Mouse (Mus musculus) MEL (cell line): ENCODE results near the gene Lrrc34. TPM values are rescaled to one million over a fixed set of nuclear protein-coding genes. Genes with fewer than 3 reads are reported as not detected.

Experiments used
- DNase-seq: peaks from one replicate; pipeline ENCODE4 v3.0.0; 2011; ENCODE audit warnings: low read depth, low spot score
- H3K27ac ChIP-seq: 2 replicates; pipeline ENCODE4 v1.5.1; 2012; ENCODE audit warnings: low read depth, mild to moderate bottlenecking, control low read depth, low read length, moderate library complexity; ENCODE audit not compliant: control insufficient read depth
- H3K27me3 ChIP-seq, 2 experiments: fragments of 150-350 bp in 1 of 2; sonication (generic) in 1 of 2; 2 replicates each; pipeline ENCODE4 v1.6.1; 2012; ENCODE audit warnings: low read length in 2 of 2, mild to moderate bottlenecking in 2 of 2, improper control_type of control experiment in 1 of 2, moderate library complexity in 1 of 2; ENCODE audit not compliant: insufficient read depth in 2 of 2, control insufficient read depth in 1 of 2
- H3K36me3 ChIP-seq, 2 experiments: 2 replicates each; pipeline ENCODE4 v1.6.1; 2012 to 2014; ENCODE audit warnings: low read length in 2 of 2, improper control_type of control experiment in 1 of 2, inconsistent platforms in 1 of 2, mild to moderate bottlenecking in 1 of 2; ENCODE audit not compliant: insufficient read depth in 2 of 2, control insufficient read depth in 1 of 2
- H3K4me1 ChIP-seq, 2 experiments: fragments of 150-350 bp in 1 of 2; sonication (generic) in 1 of 2; 2 replicates each; pipeline ENCODE4 v1.6.1; 2012; ENCODE audit warnings: low read length in 2 of 2, improper control_type of control experiment in 1 of 2, mild to moderate bottlenecking in 1 of 2; ENCODE audit not compliant: insufficient read depth in 2 of 2, control insufficient read depth in 1 of 2
- H3K4me3 ChIP-seq, 2 experiments: fragments of 150-350 bp in 1 of 2; sonication (generic) in 1 of 2; 2 replicates each; pipeline ENCODE4 v1.5.1; 2012; ENCODE audit warnings: low read depth in 2 of 2, low read length in 2 of 2, mild to moderate bottlenecking in 2 of 2, moderate library complexity in 2 of 2, control low read depth in 1 of 2, improper control_type of control experiment in 1 of 2; ENCODE audit not compliant: control insufficient read depth in 1 of 2, insufficient read depth in 1 of 2
- H3K79me2 ChIP-seq: 2 replicates; pipeline ENCODE4 v1.6.1; 2012; ENCODE audit warnings: mild to moderate bottlenecking, low read length, moderate library complexity; ENCODE audit not compliant: control insufficient read depth, poor library complexity, insufficient read depth
- H3K9ac ChIP-seq: 2 replicates; pipeline ENCODE4 v1.6.1; 2012; ENCODE audit warnings: low read depth, mild to moderate bottlenecking, control low read depth, low read length, moderate library complexity; ENCODE audit not compliant: control insufficient read depth, poor library complexity, severe bottlenecking
- H3K9me3 ChIP-seq: fragments of 150-350 bp; sonication (generic); replicated peaks from 2 replicates; pipeline ENCODE4 v1.6.1; 2012; ENCODE audit warnings: mild to moderate bottlenecking, low read length, improper control_type of control experiment, moderate library complexity; ENCODE audit not compliant: insufficient read depth
- CTCF ChIP-seq, 3 experiments: IDR thresholded peaks in 2 of 3; conservative IDR thresholded peaks in 1 of 3; 2 replicates each; pipeline ENCODE4 v1.5.1; 2011 to 2012; ENCODE audit warnings: low read length in 3 of 3, low read depth in 2 of 3, mild to moderate bottlenecking in 2 of 3, improper control_type of control experiment in 1 of 3, inconsistent platforms in 1 of 3, mixed read lengths in 1 of 3, moderate library complexity in 1 of 3; ENCODE audit not compliant: control insufficient read depth in 1 of 3, insufficient read depth in 1 of 3, poor library complexity in 1 of 3, severe bottlenecking in 1 of 3
- E2F4 ChIP-seq: IDR thresholded peaks from 2 replicates; pipeline ENCODE4 v1.6.1; 2011; ENCODE audit warnings: low read depth, low read length, improper control_type of control experiment, borderline replicate concordance
- HCFC1 ChIP-seq: IDR thresholded peaks from 2 replicates; pipeline ENCODE4 v1.6.1; 2012; ENCODE audit warnings: low read depth, mild to moderate bottlenecking, inconsistent platforms, low read length, improper control_type of control experiment, moderate library complexity
- MAX ChIP-seq: IDR thresholded peaks from 2 replicates; pipeline ENCODE4 v1.6.1; 2011; ENCODE audit warnings: low read length, improper control_type of control experiment
- MAZ ChIP-seq: IDR thresholded peaks from 2 replicates; pipeline ENCODE4 v1.6.1; 2012; ENCODE audit warnings: low read depth, mild to moderate bottlenecking, inconsistent platforms, low read length, improper control_type of control experiment
- NRF1 ChIP-seq: IDR thresholded peaks from 2 replicates; pipeline ENCODE4 v1.6.1; 2014; ENCODE audit warnings: low read depth, mild to moderate bottlenecking, inconsistent platforms, low read length, improper control_type of control experiment, moderate library complexity; ENCODE audit not compliant: poor library complexity, insufficient read depth, severe bottlenecking
- POLR2AphosphoS2 ChIP-seq: IDR thresholded peaks from 2 replicates; pipeline ENCODE4 v1.6.1; 2011; ENCODE audit warnings: low read length, improper control_type of control experiment
- RAD21 ChIP-seq: IDR thresholded peaks from 2 replicates; pipeline ENCODE4 v1.6.1; 2011; ENCODE audit warnings: mild to moderate bottlenecking, low read depth, low read length, improper control_type of control experiment
- ZKSCAN1 ChIP-seq: IDR thresholded peaks from 2 replicates; pipeline ENCODE4 v1.6.1; 2012; ENCODE audit warnings: low read depth, mild to moderate bottlenecking, inconsistent platforms, low read length, improper control_type of control experiment, moderate library complexity
- ZMIZ1 ChIP-seq: IDR thresholded peaks from 2 replicates; pipeline ENCODE4 v1.6.1; 2012; ENCODE audit warnings: low read depth, mild to moderate bottlenecking, inconsistent platforms, low read length, improper control_type of control experiment, moderate library complexity
- polyA plus RNA-seq, 2 experiments: library from polyadenylated mRNA; stranded (reverse) in 1 of 2; unstranded in 1 of 2; fragments of >175 nt in 1 of 2; fragments of >200 nt in 1 of 2; gene quantifications; 2 replicates each; pipeline versions ENCODE4 v1.2.1 to v1.2.4; 2012; ENCODE audit warnings: low replicate concordance in 2 of 2, low read depth in 1 of 2; ENCODE audit not compliant: insufficient read length in 2 of 2, insufficient read depth in 1 of 2, missing spikeins in 1 of 2
- total RNA-seq: library from RNA; depleted of rRNA; stranded (reverse); fragments of 300-350 nt; gene quantifications from 2 replicates; pipeline ENCODE4 v1.2.3, GENCODE M21; 2012

Lrrc34 gene
- total and polyA plus RNA-seq, 3 experiments = not detected

DNA sequence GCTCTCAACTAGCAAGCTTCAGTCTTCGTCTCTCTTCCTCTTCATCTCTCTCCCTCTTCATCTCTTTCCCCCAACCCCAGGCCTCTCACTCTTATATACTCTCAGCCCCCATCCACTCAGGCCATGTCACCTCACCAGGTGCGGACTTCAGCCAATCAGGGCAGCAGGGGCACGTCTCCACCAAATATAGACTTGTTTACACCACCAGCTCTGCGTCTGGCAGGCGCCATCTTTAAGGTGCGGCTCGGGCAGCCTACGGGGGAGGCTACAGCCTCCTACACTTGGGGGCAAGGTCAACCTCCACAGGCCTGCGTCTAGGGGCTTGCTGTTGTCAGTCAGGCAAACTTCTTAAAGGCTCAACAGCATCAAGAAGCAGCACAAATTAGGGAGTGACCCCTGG lies 10.8 kb upstream of the Lrrc34 start:
- no peak for DNase-seq
- Histone ChIP-seq H3K4me1 (no peaks in the 10 kb centered on the region), H3K36me3 (no peaks in the 10 kb centered on the region), H3K27ac (no peak overlapping the region), H3K79me2 (no peaks in the 10 kb centered on the region), H3K27me3 (no peaks in the 10 kb centered on the region), H3K9me3 (no peaks in the 10 kb centered on the region), H3K4me3 (no peak overlapping the region), H3K9ac (no peak overlapping the region)
- TF ChIP-seq MAZ = no peak

DNA sequence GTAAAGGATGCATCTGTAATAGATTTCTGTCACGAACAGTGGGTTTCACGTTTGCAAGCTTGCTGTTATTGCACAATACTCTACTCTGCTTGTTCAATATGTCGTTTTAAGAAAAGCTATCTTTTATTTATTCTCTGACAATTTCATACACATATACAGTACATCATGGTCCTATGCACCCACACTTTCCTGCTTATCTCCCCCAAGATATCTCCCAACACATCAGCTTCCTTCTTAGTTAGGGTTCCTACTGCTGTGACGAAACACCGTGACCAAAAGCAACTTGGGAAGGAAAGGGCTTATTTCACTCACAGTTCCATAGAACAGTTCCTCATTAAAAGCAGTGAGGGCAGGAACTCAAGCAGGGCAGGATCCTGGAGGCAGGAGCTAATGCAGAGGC lies 8.3 kb upstream of the Lrrc34 start:
- TF ChIP-seq NRF1 (no peak), HCFC1 (no peak), RAD21 (no peak), MAX (no peak)
- TF ChIP-seq, all 39 proteins: peak for 0
- DNase-seq = no peak
- H3K79me2 ChIP-seq = no peaks in the 10 kb centered on the region
- no peaks in the 10 kb centered on the region for H3K4me1 ChIP-seq
- no peaks in the 10 kb centered on the region for H3K9me3 ChIP-seq
- H3K9ac ChIP-seq = no peak overlapping the region
- H3K27me3 ChIP-seq = no peaks in the 10 kb centered on the region
- H3K4me3 ChIP-seq = no peak overlapping the region
- H3K36me3 ChIP-seq = no peaks in the 10 kb centered on the region
- no peak overlapping the region for H3K27ac ChIP-seq

DNA sequence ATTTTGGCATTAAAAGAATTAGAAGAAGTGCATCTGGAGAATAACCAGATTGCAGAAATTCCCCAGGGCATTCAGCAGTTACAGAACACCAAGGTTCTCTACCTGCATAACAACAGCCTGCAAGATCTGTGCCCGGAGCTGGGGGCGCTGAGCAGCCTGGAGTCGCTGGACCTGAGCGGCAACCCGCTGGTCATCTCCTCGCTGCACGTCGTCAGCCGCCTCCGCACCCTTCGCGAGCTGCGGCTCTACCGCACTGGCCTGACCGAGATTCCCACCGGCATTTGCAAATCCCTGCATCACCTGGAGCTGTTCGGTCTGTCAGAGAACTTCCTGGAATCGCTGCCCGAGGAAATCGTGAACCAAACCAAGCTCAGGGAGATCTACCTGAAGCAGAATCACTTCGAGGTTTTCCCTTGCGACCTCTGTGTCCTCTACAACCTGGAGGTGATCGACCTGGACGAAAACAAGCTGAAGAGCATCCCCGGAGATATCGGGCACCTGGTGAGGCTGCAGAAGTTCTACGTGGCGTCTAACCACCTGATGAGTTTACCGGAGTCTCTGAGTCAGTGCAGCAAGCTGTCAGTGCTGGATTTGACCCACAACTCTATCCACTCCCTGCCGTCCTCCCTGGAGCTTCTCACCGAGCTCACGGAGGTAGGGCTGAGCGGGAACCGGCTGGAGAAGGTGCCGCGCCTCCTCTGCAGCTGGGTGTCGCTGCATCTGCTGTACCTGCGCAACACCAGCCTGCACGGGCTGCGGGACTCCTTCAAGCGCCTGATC lies 2.6 kb upstream of the Lrrc34 start:
- TF ChIP-seq ZKSCAN1 (no peak), RAD21 (no peak), ZMIZ1 (no peak)
- TF ChIP-seq, all 39 proteins: peak for 0
- Histone ChIP-seq H3K36me3 (no peaks in the 10 kb centered on the region), H3K27ac (no peak overlapping the region), H3K4me3 (no peak overlapping the region), H3K79me2 (no peaks in the 10 kb centered on the region), H3K4me1 (no peaks in the 10 kb centered on the region), H3K9me3 (no peaks in the 10 kb centered on the region), H3K9ac (no peak overlapping the region), H3K27me3 (no peaks in the 10 kb centered on the region; a peak in 1 of 4 replicates)
- DNase-seq = no peak

DNA sequence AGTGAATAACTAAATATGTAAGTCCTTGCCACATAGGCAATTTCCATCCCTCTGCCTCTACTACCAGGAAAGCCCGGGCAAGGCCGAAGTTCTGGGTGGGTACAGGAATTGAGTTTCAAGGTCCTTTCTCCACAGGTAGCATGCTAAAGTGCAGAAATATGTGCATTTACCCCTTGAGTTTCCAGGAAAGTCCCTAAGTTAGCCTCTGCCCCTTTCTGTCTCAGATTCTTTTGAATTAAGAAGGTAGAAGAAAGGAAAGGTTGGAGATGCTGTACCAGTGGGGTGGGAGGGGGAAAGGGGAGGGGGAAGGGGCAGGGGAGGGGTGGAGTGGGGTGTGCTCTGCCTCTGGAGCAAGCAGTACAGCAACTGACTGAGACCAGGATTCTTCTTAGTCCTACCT lies 797 bp upstream of the Lrrc34 start:
- no peak for DNase-seq
- TF ChIP-seq CTCF (IDR thresholded peaks at IDR 0.05 in 2 of 3, conservative IDR thresholded peaks at IDR 0.05 in 1 of 3; ENCODE audit: control insufficient read depth in 1 of 3, insufficient read depth in 1 of 3, low read depth in 2 of 3, low read length in 3 of 3, poor library complexity in 1 of 3, severe bottlenecking in 1 of 3) (no peak), E2F4 (no peak), POLR2AphosphoS2 (no peak), MAZ (no peak)
- Histone ChIP-seq H3K36me3 (no peaks in the 10 kb centered on the region), H3K9me3 (no peaks in the 10 kb centered on the region), H3K27ac (no peak overlapping the region), H3K27me3 (no peaks in the 10 kb centered on the region; a peak in 1 of 4 replicates), H3K79me2 (no peaks in the 10 kb centered on the region), H3K9ac (no peak overlapping the region), H3K4me1 (no peaks in the 10 kb centered on the region), H3K4me3 (no peak overlapping the region)
